Mouse (Mus musculus) embryo, embryonic 9.5 days (tissue): ENCODE measurements at regions not wholly inside any gene's neighbourhood (a gene's known extent, or its start where the extent isn't known, plus 50 kb on each side); places are given as distances from the start of the nearest gene placed in this dataset.

ENCODE experiments used
- DNase-seq: peaks from one replicate; pipeline ENCODE4 v3.0.0-alpha.2; 2017; ENCODE audit errors: extremely low spot score

DNA sequence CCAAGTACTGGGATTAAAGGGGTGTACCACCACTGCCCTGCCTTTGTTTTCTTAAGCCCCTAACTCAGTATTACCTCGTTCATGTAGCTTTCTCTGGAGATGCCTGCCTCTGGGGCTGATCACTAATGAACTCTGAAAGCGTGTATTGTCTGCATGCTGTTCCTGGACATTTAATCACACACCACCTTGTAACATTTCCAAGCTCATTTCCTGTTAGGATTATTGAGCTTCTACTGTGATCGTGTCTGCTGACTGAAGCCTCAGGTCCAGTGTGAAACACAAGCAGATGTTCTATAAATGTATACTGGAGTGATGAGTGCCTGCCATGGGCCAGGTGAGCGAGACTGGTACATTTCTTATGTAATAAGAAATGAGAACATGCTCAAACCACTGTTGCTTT is 398.6 kb downstream of the Brinp2 start:
- DNase-seq = no peak

- DNase-seq = no peak
These were observed 391.7 kb downstream of the Brinp2 start for GRCm38 (mm10) chr1:157964461-157964860.

GRCm38 (mm10) chr1:157969635-157970111 is 386.5 kb downstream of the Brinp2 start:
- no peak for DNase-seq

GRCm38 (mm10) chr1:157973373-157974232 is 382.5 kb downstream of the Brinp2 start:
- no peak for DNase-seq

DNA sequence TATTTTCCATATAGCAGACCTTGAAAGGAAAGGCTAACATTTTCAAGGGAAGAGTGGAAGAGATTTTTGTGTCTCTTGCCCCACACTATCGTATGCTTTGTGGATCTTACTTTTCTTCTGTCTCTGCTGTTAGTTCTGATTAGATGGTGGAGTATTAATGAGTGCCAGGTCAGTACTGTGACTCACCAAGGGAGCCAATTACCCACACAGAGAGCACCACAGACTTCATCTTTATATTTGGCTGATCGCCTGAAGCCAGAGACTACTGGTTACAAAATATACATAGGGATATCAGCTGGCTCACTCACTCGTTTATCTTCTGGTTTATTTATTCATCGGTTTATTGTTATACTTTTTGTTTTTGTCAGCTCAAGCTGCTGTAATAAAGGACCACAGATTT is 381.5 kb downstream of the Brinp2 start:
- DNase-seq = no peak

DNA sequence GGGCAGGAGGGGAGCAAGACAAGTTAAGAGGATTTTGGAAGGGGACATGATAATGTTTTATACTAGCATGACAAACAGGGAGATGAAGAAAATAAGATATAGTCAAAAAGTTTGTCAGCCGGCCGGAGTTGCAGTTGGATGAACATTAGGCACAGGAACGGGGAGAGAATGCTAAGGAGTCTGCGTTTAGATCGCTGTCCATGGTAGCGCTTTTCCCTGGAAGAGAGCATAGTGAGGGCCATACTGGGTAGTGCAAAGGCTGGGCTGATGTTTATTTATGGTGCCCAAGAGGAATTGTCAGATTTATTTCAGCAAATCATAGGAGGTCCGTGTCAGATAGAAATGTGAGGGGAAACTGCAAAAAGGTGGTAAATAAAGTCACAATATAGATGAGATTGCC is 337.0 kb downstream of the Brinp2 start:
- peak; percentile 23 for DNase-seq

DNA sequence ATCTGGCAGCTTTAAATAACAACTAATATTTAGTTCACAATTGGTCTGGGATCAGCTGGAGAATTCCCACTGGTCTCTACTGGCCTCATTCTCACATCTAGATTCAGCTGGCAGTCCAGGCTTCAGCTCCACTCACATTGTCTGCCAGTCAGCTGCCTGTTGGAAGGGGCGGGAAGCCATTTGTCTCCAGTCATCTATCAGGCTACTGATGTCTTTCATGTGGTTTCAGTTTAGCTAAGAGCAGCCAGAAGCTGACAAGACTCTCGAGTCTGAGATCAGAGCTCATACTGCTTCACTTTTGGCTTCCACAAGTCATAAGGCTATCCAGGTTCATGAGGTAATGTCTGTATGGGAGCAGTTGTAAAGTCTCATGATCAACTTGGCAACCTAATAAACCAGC is 316.4 kb downstream of the Brinp2 start:
- no peak for DNase-seq

- no peak for DNase-seq
These were observed 315.8 kb downstream of the Brinp2 start for GRCm38 (mm10) chr1:158040334-158040733.

DNA sequence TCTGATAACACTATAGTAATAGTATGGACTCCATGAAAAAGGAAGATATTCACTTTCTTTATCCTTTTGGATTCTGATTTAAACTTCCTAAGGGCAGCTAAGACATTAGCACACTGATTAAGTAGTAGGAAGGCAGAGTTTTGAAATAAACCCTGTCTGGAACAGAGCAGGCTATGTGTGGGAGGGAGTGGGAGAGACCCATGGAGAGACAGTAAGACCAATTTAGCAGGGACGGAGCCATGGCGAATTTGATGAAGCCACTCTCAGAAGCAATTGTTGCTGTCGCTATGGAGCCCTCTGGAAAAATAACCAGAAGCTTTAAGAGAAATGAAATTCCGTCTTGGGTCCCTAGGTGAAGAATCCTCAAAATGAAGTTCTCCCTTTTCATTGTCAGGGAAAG is 303.5 kb downstream of the Brinp2 start:
- DNase-seq = no peak

DNA sequence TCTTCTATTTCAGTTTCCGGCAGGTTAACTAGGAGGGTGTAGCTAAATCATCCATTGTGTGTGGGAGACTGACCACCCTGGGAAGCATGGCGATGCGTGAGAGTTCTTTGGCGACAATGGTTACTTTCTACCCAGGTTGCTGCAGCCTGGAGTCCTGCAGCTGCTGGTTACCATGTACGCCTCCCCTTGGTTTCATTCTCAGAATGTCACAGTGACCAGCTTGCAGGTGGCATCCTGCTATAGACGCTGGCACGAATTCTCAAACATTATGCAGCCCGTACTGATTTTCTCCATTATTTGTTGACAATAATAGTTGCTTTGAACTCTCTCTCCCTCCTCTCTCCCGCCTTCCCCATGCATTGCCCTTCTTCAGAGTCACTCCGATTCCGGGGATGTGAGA is 301.2 kb downstream of the Brinp2 start:
- no peak for DNase-seq

GRCm38 (mm10) chr1:158056994-158057630 is 299.0 kb downstream of the Brinp2 start:
- DNase-seq = peak; percentile 4

DNA sequence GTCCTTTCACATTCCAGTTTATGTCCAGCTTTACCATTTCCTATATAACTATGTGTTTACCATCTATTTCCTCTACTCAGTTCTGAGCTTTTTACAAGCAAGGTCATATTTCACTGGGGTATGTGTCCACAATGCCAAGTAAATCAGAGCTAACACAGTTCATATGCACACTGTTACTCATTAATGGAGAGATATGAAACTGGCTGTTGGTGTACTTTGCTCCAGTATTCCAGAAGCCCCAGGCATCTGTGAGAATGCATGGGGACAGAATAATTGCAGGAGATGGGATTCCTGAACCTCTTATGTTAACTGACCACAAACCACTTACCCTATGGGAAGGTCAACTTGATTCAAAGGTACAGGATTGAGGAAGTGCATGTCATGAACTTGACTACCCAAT is 298.3 kb downstream of the Brinp2 start:
- no peak for DNase-seq

GRCm38 (mm10) chr1:158061995-158062394 is 294.1 kb downstream of the Brinp2 start:
- DNase-seq = no peak

DNA sequence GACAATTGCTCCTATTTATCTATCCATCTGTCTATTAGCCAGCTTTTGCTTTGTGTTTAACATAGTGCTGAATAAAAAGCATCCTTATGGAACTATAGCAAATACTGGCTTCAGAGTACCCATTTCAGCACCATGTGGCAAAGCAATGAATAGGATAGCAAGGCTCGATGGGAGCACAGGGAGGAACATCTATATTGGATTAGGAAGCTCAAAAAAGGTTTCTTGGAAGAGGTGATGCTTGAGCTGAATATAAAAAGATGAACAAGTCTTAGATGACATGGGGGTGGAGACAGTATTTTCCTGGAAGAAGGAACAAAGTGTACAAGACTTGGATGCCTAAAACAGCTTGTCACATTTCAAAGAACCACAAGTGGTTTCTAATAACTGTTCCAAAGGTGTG is 273.9 kb downstream of the Brinp2 start:
- DNase-seq = no peak

- DNase-seq = no peak
These were observed 270.3 kb downstream of the Brinp2 start for GRCm38 (mm10) chr1:158085856-158086255.

- no peak for DNase-seq
These were observed 258.6 kb downstream of the Brinp2 start for GRCm38 (mm10) chr1:158097500-158097899.

DNA sequence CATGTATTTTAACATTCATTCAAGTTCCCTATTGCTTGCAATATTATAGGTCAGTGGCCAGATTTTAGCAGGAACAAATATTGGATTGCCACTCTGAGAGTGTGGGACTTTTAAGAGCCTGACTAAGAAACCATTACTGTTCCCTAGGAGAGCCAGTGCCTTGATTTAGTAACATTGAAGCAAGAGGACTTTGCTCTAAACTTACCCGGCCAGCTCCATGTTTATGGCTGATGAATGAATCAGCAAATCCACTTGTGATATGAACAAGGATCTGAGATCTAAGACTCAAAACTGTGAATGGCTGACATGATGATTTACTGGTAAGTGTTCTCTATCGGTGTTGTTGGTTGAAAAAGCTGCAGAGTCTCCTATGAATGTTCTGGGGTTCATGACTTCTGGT is 236.4 kb downstream of the Brinp2 start:
- DNase-seq = no peak

DNA sequence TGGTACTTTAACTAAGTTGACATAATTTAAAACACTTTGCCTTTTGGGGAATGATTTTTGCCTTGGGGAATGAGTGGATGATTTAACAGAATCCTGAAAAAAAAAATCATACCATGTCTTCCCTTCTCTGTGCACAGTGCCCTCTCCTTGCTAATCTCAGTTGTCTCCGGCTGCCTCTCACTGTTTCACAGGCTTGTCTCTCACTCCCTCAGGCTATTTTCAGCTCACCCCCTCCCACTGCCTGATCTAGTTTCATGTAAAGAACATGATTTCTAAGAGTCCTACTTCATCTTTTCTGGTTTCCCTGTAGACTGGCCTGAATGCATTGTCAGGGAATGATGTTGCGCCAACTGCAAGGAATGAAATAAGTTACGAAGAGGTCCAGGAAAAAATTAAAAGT is 231.2 kb downstream of the Brinp2 start:
- DNase-seq = no peak

DNA sequence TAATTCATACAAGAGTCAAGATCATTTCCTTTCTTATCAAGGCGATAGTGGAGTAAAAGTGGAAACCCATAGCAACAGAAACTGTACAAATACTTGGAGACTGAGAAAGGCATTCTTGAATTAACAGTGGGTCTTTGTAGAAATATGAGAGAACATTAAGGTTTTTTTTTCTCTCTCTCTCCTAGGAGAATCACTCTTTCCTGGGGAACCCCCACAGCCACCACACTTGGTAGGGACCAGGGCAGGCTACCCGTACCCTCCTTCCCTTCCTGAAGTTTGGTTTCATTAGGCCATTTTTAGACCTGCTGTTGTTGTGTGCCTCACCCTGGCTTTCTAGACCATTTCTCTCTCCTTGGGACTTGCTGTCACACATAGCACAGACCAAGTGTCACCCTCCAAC is 229.9 kb downstream of the Brinp2 start:
- DNase-seq = no peak

DNA sequence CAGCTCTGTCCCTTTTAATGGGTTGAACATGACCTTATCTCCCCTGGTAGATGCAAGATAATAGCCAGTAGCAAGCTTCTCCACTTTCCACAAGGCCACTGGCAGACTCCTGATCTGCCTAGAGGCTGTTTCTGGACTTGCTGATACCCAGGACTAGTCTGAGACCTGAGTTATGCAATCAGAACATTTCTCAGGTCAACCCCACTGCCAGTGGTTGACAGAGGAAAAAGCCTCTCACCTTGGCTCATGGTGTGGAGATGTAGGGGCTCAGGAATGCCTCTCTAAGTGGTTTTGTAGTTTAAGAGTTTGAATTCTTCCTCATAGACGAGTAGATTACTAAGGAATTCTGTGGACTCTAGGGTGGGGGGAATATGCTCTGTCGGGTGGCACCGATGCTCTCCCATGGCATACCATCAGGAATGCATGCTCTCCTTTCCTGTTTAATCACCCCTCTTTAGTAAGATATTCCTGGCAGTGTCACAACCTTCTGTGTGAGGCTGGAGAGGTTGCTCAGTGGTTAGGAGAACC is 226.8 kb downstream of the Brinp2 start:
- DNase-seq = no peak

DNA sequence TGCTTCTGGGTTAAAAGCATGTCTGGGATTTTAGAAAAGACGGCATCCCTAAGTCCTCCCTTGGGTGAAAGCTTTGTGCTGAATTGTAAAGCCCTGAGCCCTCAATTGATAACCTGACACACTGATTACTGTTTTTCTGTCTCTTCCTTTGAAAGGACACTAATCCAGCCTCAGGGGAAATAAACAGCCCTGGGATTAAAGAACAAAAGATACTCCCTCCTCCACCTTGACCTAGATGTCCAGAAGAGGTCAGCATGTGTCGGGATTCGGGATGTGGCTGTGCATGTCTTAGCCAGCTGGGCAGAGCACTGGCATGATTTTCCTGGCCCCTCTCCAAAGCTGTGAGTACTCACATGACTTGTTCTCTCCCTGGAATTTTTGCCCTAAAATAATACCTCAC is 208.6 kb downstream of the Brinp2 start:
- peak; percentile 22 for DNase-seq

- DNase-seq = no peak
These were observed 208.1 kb downstream of the Brinp2 start for GRCm38 (mm10) chr1:158148035-158148434.

DNA sequence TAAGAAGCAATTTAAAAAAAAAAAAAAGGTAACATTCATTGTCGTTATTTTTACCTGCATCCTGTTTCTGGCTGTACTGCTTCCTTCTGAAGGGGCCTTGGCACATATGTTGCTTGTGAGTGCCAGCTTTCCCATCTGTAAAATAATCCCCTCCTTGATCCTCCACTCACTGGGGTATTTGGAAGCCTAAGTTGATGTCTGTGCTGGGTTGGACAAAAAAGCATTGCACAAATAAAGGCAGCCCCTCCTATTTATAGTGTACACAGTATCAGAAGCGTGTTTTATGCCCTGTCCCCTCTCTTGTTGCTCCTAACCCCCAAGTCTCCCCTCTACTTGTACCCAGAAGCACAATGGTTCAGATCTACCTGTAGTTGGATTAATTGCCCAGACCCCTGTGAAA is 195.0 kb downstream of the Brinp2 start:
- no peak for DNase-seq
